Mouse (Mus musculus): Measurements from ENCODE around the gene Micall2. TPM values are rescaled to one million over a fixed set of nuclear protein-coding genes. Genes with fewer than 3 reads are reported as not detected.
"Not testable (repeated sequence)": the region's sequence is repeated elsewhere in the genome, so short reads cannot be mapped to it uniquely, and the experiment has no call there.

Micall2 gene
- 10 to 100 TPM in 2 of 4 experiments, 1 to 10 TPM in 2; 7.6 to 28.1 (median 12.6) TPM for total RNA-seq (2022)

GRCm38 (mm10) chr5:139735677-139736503 is at the start of gene Micall2:
Gene Micall2 (minus strand): TSS chr5:139736336.
- DNase-seq: peak; percentile 97

- no peak for DNase-seq
These were observed 45.3 kb upstream of the Micall2 start for GRCm38 (mm10) chr5:139781406-139781805.

- DNase-seq: no peak
These were observed 40.8 kb upstream of the Micall2 start for GRCm38 (mm10) chr5:139776966-139777365.

GRCm38 (mm10) chr5:139775216-139775926 is 39.2 kb upstream of the Micall2 start, which contains the start of gene Ints1:
Gene Ints1 (minus strand): TSS chr5:139775674.
- DNase-seq: peak; percentile 91

GRCm38 (mm10) chr5:139768216-139768615 is 32.1 kb upstream of the Micall2 start:
- no peak for DNase-seq

GRCm38 (mm10) chr5:139764296-139764695 is 28.2 kb upstream of the Micall2 start:
- no peak for DNase-seq

- DNase-seq: no peak
These were observed 22.0 kb upstream of the Micall2 start for GRCm38 (mm10) chr5:139758096-139758495.

GRCm38 (mm10) chr5:139756586-139756985 is 20.4 kb upstream of the Micall2 start:
- DNase-seq: no peak

GRCm38 (mm10) chr5:139756135-139756534 is 20.0 kb upstream of the Micall2 start:
- DNase-seq: no peak

- no peak for DNase-seq
These were observed 18.6 kb upstream of the Micall2 start for GRCm38 (mm10) chr5:139754753-139755152.

GRCm38 (mm10) chr5:139750535-139750934 is 14.4 kb upstream of the Micall2 start:
- no peak for DNase-seq

GRCm38 (mm10) chr5:139749413-139750125 is 13.4 kb upstream of the Micall2 start:
- no peak for DNase-seq

GRCm38 (mm10) chr5:139745771-139746170 is 9.6 kb upstream of the Micall2 start:
- peak; percentile 45 for DNase-seq

- not testable (repeated sequence) for DNase-seq
These were observed 6.5 kb upstream of the Micall2 start for GRCm38 (mm10) chr5:139742640-139743039.

- DNase-seq: no peak
These were observed 2.6 kb upstream of the Micall2 start for GRCm38 (mm10) chr5:139738592-139739315.

GRCm38 (mm10) chr5:139737841-139738591 is 1.9 kb upstream of the Micall2 start:
- no peak for DNase-seq

- DNase-seq: no peak
These were observed 386 bp upstream of the Micall2 start for GRCm38 (mm10) chr5:139736504-139736940.

GRCm38 (mm10) chr5:139734746-139735145 is 1.4 kb downstream of the Micall2 start:
- no peak for DNase-seq

GRCm38 (mm10) chr5:139734016-139734415 is 2.1 kb downstream of the Micall2 start:
- DNase-seq: no peak

GRCm38 (mm10) chr5:139732634-139733107 is 3.5 kb downstream of the Micall2 start:
- DNase-seq: peak; percentile 43

Measured in adrenal gland, adult 8-10 months (tissue).